Mouse (Mus musculus) v-Abl transformed pro-B cells (cell line): ENCODE data around the gene Get4.

Experiments
- in situ Hi-C, 2 experiments: fragments of 400-800 bp; cut with MboI; formaldehyde crosslinking; loops; one replicate each; pipeline ENCODE4 v1.15.1; 2025; ENCODE audit not compliant: unreplicated experiment in 2 of 2

The Get4 gene

GRCm38 (mm10) chr5:139237436-139237835 lies 14.7 kb upstream of the Get4 start:
- in situ Hi-C loops: no loop called here

- in situ Hi-C loops: no loop called here
Measured at GRCm38 (mm10) chr5:139241022-139241761, 10.9 kb upstream of the Get4 start.

GRCm38 (mm10) chr5:139243384-139243783 lies 8.7 kb upstream of the Get4 start:
- in situ Hi-C loops: no loop called here

- in situ Hi-C loops: loop anchor here in 1 of 2 experiments (5.0 kb wide), 1 partner anchor 45 kb away; the partner anchor contains the start of gene Sun1
Measured at GRCm38 (mm10) chr5:139247767-139248166, 4.4 kb upstream of the Get4 start.

- in situ Hi-C loops: loop anchor here in 1 of 2 experiments (5.0 kb wide), 1 partner anchor 47 kb away; the partner anchor contains the start of gene Sun1
Measured at GRCm38 (mm10) chr5:139248846-139249245, 3.3 kb upstream of the Get4 start.

- in situ Hi-C loops: no loop called here
Measured at GRCm38 (mm10) chr5:139251279-139251678, 845 bp upstream of the Get4 start.

- in situ Hi-C loops: no loop called here
Measured at GRCm38 (mm10) chr5:139251736-139252080, 416 bp upstream of the Get4 start.

- in situ Hi-C loops: no loop called here
Measured at GRCm38 (mm10) chr5:139252910-139253245, 754 bp downstream of the Get4 start.

- in situ Hi-C loops: no loop called here
Measured at GRCm38 (mm10) chr5:139253301-139253741, 1.2 kb downstream of the Get4 start.

- in situ Hi-C loops: no loop called here
Measured at GRCm38 (mm10) chr5:139254938-139255337, 2.8 kb downstream of the Get4 start.

GRCm38 (mm10) chr5:139255777-139256176 lies 3.7 kb downstream of the Get4 start:
- in situ Hi-C loops: no loop called here

- in situ Hi-C loops: no loop called here
Measured at GRCm38 (mm10) chr5:139256211-139256765, 4.2 kb downstream of the Get4 start.

- in situ Hi-C loops: no loop called here
Measured at GRCm38 (mm10) chr5:139257265-139257664, 5.1 kb downstream of the Get4 start.

- in situ Hi-C loops: no loop called here
Measured at GRCm38 (mm10) chr5:139257818-139258217, 5.7 kb downstream of the Get4 start.

GRCm38 (mm10) chr5:139258371-139259035 lies 6.4 kb downstream of the Get4 start:
- in situ Hi-C loops: no loop called here

- in situ Hi-C loops: loop anchor here in 1 of 2 experiments (5.0 kb wide), 1 partner anchor 413 kb away; no protein-coding TSS in a partner anchor
Measured at GRCm38 (mm10) chr5:139259853-139260252, 7.7 kb downstream of the Get4 start.

- in situ Hi-C loops: loop anchor here in 1 of 2 experiments (5.0 kb wide), 1 partner anchor 414 kb away; no protein-coding TSS in a partner anchor
Measured at GRCm38 (mm10) chr5:139261403-139261802, 9.3 kb downstream of the Get4 start.

GRCm38 (mm10) chr5:139267661-139268060 lies 15.5 kb downstream of the Get4 start:
- in situ Hi-C loops: no loop called here

- in situ Hi-C loops: loop anchor here (10.0 kb wide), 2 partner anchors 196 to 234 kb away; no protein-coding TSS in a partner anchor
Measured at GRCm38 (mm10) chr5:139270806-139271521, 18.8 kb downstream of the Get4 start.

GRCm38 (mm10) chr5:139271994-139272554 lies 19.9 kb downstream of the Get4 start:
- in situ Hi-C loops: loop anchor here (10.0 kb wide), 2 partner anchors 197 to 233 kb away; no protein-coding TSS in a partner anchor
